Mouse (Mus musculus): ENCODE measurements at regions not wholly inside any gene's neighbourhood (a gene's known extent, or its start where the extent isn't known, plus 50 kb on each side); places are given as distances from the start of the nearest gene placed in this dataset.

- no peak for DNase-seq (ENCODE audit: low read depth, low spot score)
Observed at GRCm38 (mm10) chr12:32488578-32488892, 110.0 kb downstream of the Ccdc71l start.

DNA sequence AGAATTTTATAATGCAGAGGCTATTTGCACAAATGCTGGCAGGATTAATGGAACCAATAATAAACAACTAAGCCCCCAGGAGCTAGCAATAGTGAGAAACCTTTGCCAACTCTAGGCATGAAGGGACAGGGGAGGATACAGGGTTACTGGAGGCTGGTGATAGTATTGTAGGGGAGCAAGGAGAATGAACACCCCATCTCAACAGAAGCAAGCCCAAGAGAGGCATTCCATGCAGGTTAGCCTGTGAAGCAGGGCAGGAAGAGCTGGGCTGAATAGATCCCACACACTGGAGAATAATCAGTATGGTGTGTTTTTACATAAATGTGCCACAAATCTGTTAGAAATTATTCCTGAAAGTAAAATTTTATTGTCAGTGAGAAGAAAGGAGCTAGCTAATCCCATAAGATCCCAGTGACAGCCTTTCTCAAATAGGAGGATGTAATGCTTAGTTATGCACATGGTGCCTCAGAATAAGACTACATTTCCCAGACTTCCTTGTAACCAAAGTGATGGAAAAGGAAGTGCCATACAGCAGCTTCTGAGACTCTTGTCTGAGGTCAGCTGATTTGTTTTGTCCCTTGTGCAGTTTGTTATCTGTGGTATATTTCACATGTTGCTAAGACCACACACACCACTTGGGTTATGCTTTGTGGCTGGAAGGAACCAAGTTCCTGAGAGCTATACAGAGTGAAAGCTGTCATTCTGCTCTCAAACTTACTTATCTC lies 111.1 kb downstream of the Ccdc71l start:
- DNase-seq (ENCODE audit: low read depth, low spot score), result no peak

- DNase-seq (ENCODE audit: low read depth, low spot score), result no peak
Observed at GRCm38 (mm10) chr12:32504196-32504595, 125.7 kb downstream of the Ccdc71l start.

DNA sequence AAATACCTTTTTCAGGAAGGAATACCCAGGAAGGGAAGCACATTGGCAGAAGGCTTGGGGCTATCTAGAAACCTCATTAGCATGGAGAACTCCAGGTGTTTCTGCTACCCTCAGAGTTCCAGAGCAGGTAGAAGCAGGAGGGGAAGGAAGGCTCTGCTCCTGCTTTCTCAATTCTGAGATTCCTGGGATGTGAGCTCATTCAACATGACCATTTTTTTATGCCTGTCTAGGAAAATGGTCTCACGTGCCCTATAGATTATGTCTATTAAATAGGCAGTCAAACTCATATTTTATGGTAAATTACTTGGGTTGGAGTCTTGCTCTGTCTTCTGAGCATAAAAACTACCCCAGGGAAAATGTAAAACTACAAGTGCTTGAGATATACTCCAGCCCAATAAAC lies 130.2 kb downstream of the Ccdc71l start:
- no peak for DNase-seq (ENCODE audit: low read depth, low spot score)

GRCm38 (mm10) chr12:32525586-32525985 lies 147.1 kb downstream of the Ccdc71l start:
- DNase-seq (ENCODE audit: low read depth, low spot score), result no peak

- no peak for DNase-seq (ENCODE audit: low read depth, low spot score)
Observed at GRCm38 (mm10) chr12:32531216-32531615, 152.7 kb downstream of the Ccdc71l start.

GRCm38 (mm10) chr12:32533641-32534040 lies 155.1 kb downstream of the Ccdc71l start:
- DNase-seq (ENCODE audit: low read depth, low spot score), result no peak

GRCm38 (mm10) chr12:32545466-32545865 lies 167.0 kb downstream of the Ccdc71l start:
- no peak for DNase-seq (ENCODE audit: low read depth, low spot score)

- DNase-seq (ENCODE audit: low read depth, low spot score), result no peak
Observed at GRCm38 (mm10) chr12:32546356-32546755, 167.9 kb downstream of the Ccdc71l start.

- no peak for DNase-seq (ENCODE audit: low read depth, low spot score)
Observed at GRCm38 (mm10) chr12:32553793-32554192, 175.3 kb downstream of the Ccdc71l start.

- DNase-seq (ENCODE audit: low read depth, low spot score), result no peak
Observed at GRCm38 (mm10) chr12:32567777-32568176, 189.3 kb downstream of the Ccdc71l start.

DNA sequence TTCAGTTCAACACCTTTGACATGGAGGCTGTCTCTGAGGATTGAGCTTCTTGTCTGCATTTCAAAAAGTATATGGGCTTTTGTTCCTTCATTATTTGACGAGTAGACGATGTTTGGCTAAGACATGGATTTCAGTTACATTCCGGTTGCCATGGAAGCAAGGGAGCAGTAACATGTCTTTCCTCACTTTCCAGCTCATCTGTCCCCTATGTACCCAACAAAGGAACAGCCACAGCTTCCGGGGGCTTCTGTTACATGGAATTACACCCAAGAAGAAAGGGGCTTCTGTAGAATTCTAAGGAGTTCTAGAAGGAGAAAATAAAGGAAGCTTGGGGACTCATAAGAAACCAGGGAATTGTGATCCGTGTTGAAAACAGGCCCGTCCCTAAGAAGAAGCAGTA lies 202.8 kb downstream of the Ccdc71l start:
- DNase-seq (ENCODE audit: low read depth, low spot score), result no peak

GRCm38 (mm10) chr12:32602131-32602815 lies 217.1 kb upstream of the Nampt start:
- DNase-seq (ENCODE audit: low read depth, low spot score), result no peak

- no peak for DNase-seq (ENCODE audit: low read depth, low spot score)
Observed at GRCm38 (mm10) chr12:32605353-32605752, 214.0 kb upstream of the Nampt start.

- DNase-seq (ENCODE audit: low read depth, low spot score), result no peak
Observed at GRCm38 (mm10) chr12:32615000-32615399, 204.3 kb upstream of the Nampt start.

DNA sequence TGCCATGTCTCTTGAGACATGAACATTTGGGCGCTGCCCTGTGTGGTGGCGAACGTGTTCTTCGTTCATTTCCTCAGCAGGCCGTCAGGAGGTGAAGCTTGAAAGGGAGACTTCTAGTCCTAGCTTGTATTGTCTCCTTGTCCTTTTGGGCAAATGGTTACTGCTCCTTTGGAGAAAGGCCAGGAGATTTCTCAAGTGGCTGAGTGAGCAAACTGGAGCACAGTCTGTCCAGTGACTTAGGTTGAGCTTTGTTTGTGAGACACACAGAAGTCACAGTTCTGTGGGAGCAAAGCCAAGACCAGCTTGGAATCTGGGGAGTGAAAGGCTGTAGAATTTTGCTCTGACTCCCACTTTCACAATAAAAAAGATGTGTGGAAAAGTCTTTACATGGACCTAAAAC lies 203.3 kb upstream of the Nampt start:
- no peak for DNase-seq (ENCODE audit: low read depth, low spot score)

DNA sequence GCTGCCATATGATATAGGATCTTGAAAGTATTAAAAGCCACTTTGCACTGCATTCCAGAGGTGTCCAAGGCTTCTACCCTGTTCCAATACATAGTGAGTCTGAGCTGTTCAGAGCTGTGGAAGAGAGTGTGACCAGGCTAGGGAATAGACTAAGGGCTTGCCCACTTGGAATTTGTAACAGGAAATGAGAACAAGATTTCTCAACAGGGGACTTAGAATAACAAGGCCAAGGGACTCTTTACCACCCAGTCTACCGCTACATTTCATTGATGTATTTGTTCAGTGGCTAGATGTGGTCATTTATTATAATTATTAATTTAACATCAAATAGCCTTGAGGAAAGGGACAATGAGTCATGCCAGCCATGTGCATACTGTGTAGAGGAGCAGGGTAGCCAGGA lies 202.3 kb upstream of the Nampt start:
- DNase-seq (ENCODE audit: low read depth, low spot score), result no peak

DNA sequence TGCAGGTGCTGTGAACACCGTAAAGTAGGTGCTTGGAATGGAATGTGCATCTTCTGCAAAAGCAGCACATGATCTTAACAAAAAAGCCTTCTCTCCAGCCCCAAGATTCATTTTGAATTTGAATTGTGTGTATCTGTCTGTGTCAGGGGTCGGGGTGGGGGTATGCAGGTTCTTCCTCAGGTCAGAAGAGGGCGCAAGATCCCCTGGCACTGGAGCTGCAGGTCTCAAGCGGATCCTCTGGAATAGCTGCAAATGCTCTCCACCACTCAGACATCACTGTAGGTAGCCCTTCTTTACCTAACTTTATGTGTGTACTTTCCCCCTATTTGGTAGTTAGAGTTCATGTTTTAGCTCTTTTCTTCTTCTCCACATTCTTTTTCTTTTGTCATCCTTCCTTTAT lies 199.5 kb upstream of the Nampt start:
- no peak for DNase-seq (ENCODE audit: low read depth, low spot score)

DNA sequence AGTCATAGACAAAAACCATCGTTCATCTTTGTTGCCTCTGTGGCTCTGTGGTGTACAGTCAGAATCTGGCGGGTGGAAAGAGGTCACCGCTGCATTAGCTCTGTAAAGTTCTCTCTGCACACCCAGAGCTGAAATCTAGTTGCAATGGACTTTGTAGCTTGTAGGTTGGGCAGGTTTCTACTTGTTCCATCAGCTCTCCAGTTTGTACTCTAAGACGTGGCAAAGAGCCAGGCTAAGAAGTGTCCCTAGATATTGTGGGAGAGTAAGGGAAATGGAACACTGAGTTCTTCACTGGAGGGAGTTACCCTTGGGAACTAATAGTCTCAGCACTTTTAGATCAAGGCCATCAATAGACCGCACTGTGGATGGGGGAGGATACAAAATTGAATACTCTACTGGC lies 197.6 kb upstream of the Nampt start:
- no peak for DNase-seq (ENCODE audit: low read depth, low spot score)

DNA sequence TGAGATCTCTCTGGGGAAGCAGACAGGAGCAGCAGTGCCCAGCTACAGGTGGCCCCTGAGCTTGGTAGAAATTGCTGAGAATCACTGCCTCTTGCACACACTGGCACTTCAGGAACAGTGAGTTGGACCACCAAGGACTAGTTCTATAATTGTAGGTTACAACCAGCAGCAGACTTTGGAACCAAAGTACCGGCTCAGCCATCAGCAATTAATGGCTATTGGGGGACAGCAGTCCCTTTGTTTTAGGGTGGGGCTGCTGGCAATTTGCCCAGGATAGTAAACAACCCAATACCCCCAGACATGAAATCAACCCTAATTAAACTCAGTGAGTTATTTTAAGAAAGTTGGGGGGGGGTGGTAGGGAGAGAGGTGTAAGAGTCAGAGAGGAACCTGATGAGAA lies 190.8 kb upstream of the Nampt start:
- no peak for DNase-seq (ENCODE audit: low read depth, low spot score)

DNA sequence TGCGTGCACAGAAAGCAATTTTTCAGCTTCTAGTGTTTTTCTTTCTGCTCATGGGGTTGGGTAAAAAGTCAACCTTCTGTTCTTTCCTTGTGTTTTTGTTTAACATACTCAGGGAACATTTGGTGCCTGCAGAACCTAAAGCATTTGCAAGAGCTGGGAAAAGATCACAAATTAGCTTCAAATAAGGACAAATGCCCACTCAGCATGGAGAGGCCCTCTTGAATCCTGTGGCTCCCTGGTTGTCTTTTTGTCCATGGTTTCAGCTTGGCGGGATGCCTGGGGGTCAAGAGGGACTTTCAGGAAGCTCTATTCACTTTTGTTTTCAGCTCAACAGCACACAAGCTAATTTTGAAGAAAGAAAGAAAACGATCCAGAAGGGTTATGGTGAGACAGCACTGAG lies 186.4 kb upstream of the Nampt start:
- no peak for DNase-seq (ENCODE audit: low read depth, low spot score)

- no peak for DNase-seq (ENCODE audit: low read depth, low spot score)
Observed at GRCm38 (mm10) chr12:32635055-32635454, 184.3 kb upstream of the Nampt start.

GRCm38 (mm10) chr12:32637400-32638100 lies 181.8 kb upstream of the Nampt start:
- peak; percentile 57 for DNase-seq (ENCODE audit: low read depth, low spot score)

All from embryo, embryonic 11.5 days (tissue).